Mouse (Mus musculus) embryonic fibroblast, embryonic 13.5 days (primary cell): ENCODE results near the gene Mgst3.

Experiments used
- CTCF ChIP-seq: IDR thresholded peaks from 2 replicates; pipeline ENCODE4 v1.5.1; 2011; ENCODE audit warnings: mild to moderate bottlenecking, control low read depth, low read length, moderate library complexity, borderline replicate concordance; ENCODE audit not compliant: insufficient read depth
- POLR2A ChIP-seq: IDR thresholded peaks from 2 replicates; pipeline ENCODE4 v1.6.1; 2011; ENCODE audit warnings: low read depth, mild to moderate bottlenecking, control low read depth, low read length, moderate library complexity

- TF ChIP-seq CTCF (no peak), POLR2A (no peak)
Measured at GRCm38 (mm10) chr1:167384156-167384555, 9.5 kb downstream of the Mgst3 start.
